Mouse (Mus musculus) heart, adult 2 months (tissue): ENCODE measurements around the gene Trim71. TPM values are rescaled to one million over a fixed set of nuclear protein-coding genes. Genes with fewer than 3 reads are reported as not detected.
"Not testable (repeated sequence)": the region's sequence is repeated elsewhere in the genome, so short reads cannot be mapped to it uniquely, and the experiment has no call there.

Experiments used
- DNase-seq, 2 experiments: peaks; one replicate each; pipeline ENCODE4 v3.0.0; 2021
- H3K27ac ChIP-seq: fragments of 200-600 bp; 2 replicates; pipeline ENCODE4 v1.8.1; 2022
- H3K27me3 ChIP-seq: fragments of 200-500 bp; 2 replicates; pipeline ENCODE4 v1.6.1; 2012; ENCODE audit warnings: mild to moderate bottlenecking, low read length, inconsistent platforms, mixed read lengths; ENCODE audit not compliant: control insufficient read depth, insufficient read depth
- H3K36me3 ChIP-seq: fragments of 200-500 bp; 2 replicates; pipeline ENCODE4 v1.6.1; 2012; ENCODE audit warnings: low read length, inconsistent platforms; ENCODE audit not compliant: control insufficient read depth, insufficient read depth
- H3K4me1 ChIP-seq: fragments of 200-500 bp; 2 replicates; pipeline ENCODE4 v1.6.1; 2011; ENCODE audit warnings: low read length; ENCODE audit not compliant: control insufficient read depth, insufficient read depth
- H3K4me3 ChIP-seq: fragments of 200-600 bp; 2 replicates; pipeline ENCODE4 v1.8.1; 2022
- H3K79me2 ChIP-seq: fragments of 200-500 bp; replicated peaks from 2 replicates; pipeline ENCODE4 v1.6.1; 2012; ENCODE audit warnings: mild to moderate bottlenecking, inconsistent platforms, low read length, moderate library complexity, mixed read lengths; ENCODE audit not compliant: control insufficient read depth, insufficient read depth
- H3K9ac ChIP-seq: fragments of 200-500 bp; 2 replicates; pipeline ENCODE4 v1.6.1; 2012; ENCODE audit warnings: low read depth, mild to moderate bottlenecking, control low read depth, inconsistent platforms, low read length, mixed read lengths
- CTCF ChIP-seq: fragments of 200-600 bp; IDR thresholded peaks from 2 replicates; pipeline ENCODE4 v1.8.1; 2022; ENCODE audit warnings: antibody characterized with exemption, mild to moderate bottlenecking, moderate library complexity
- EP300 ChIP-seq: fragments of 200-500 bp; IDR thresholded peaks from 2 replicates; pipeline ENCODE4 v1.6.1; 2011; ENCODE audit warnings: low read depth, low read length, control low read depth; ENCODE audit not compliant: insufficient read depth
- POLR2A ChIP-seq: fragments of 200-500 bp; IDR thresholded peaks from 2 replicates; pipeline ENCODE4 v1.6.1; 2011; ENCODE audit warnings: mild to moderate bottlenecking, low read depth, low read length, control low read depth; ENCODE audit not compliant: insufficient read depth
- WGBS: fragments of 180-500 bp; shearing (Covaris S2); methylation state at CpG from one replicate; pipeline ENCODE4 v1.1.7; 2018; 5-methylcytosine and 5-hydroxymethylcytosine counted together
- intact Hi-C: fragments of 180-260 bp; cut with DNase I; formaldehyde crosslinking; loops from one replicate; pipeline ENCODE4 v1.15.1; 2025
- polyA plus RNA-seq: library from polyadenylated mRNA; depleted of rRNA; stranded (reverse); fragments of >200 nt; gene quantifications from 2 replicates; pipeline ENCODE4 v1.2.3, GENCODE M21; 2012
- total RNA-seq, 2 experiments: library from RNA; stranded (reverse); gene quantifications; 2 replicates each; pipeline ENCODE4 v1.2.3; 2021

Gene Trim71
- total and polyA plus RNA-seq, 3 experiments = not detected

GRCm38 (mm10) chr9:114525891-114526290 is 38.3 kb downstream of the Trim71 start:
- Histone ChIP-seq H3K36me3 (no peaks in the 10 kb centered on the region), H3K79me2 (no peaks in the 10 kb centered on the region), H3K4me3 (no peak overlapping the region), H3K4me1 (peaks cover 3% of the 10 kb centered on the region; the same call in 1 of the 2 replicates), H3K27me3 (no peaks in the 10 kb centered on the region), H3K27ac (no peak overlapping the region), H3K9ac (no peak overlapping the region)
- intact Hi-C loops = no loop called here
- WGBS = 30% methylated on average over 8 of the region's 8 CpGs
- TF ChIP-seq EP300 (no peak), POLR2A (no peak), CTCF (no peak)
- no peak for DNase-seq

- WGBS = 87% methylated on average over 14 of the region's 15 CpGs
- intact Hi-C loops = no loop called here
Measured at GRCm38 (mm10) chr9:114525073-114525633, 39.0 kb downstream of the Trim71 start.

GRCm38 (mm10) chr9:114522501-114522900 is 41.7 kb downstream of the Trim71 start:
- DNase-seq = no peak
- no peak for TF ChIP-seq POLR2A
- no peak for TF ChIP-seq EP300
- no peak for TF ChIP-seq CTCF
- Histone ChIP-seq H3K9ac (no peak overlapping the region), H3K36me3 (no peaks in the 10 kb centered on the region), H3K27me3 (no peaks in the 10 kb centered on the region), H3K4me3 (no peak overlapping the region), H3K4me1 (peaks cover under 1% of the 10 kb centered on the region; the same call in 1 of the 2 replicates), H3K79me2 (no peaks in the 10 kb centered on the region), H3K27ac (no peak overlapping the region)
- intact Hi-C loops = no loop called here
- 90% methylated on average over 9 of the region's 9 CpGs for WGBS

More at GRCm38 (mm10) chr9:114525073-114525633, 39.0 kb downstream of the Trim71 start:
- H3K27ac ChIP-seq = no peak overlapping the region
- no peaks in the 10 kb centered on the region for H3K27me3 ChIP-seq
- no peaks in the 10 kb centered on the region for H3K36me3 ChIP-seq
- no peaks in the 10 kb centered on the region for H3K79me2 ChIP-seq
- H3K4me3 ChIP-seq = no peak overlapping the region
- no peak for DNase-seq
- TF ChIP-seq POLR2A (no peak), EP300 (no peak), CTCF (no peak)
- peaks cover 3% of the 10 kb centered on the region; the same call in 1 of the 2 replicates for H3K4me1 ChIP-seq
- H3K9ac ChIP-seq = no peak overlapping the region

- TF ChIP-seq CTCF (0 out of 2 replicates have a peak, but pooled peaks have one; percentile 10), POLR2A (no peak)
- H3K4me1 ChIP-seq = no peaks in the 10 kb centered on the region
- no peaks in the 10 kb centered on the region for H3K36me3 ChIP-seq
- no peak overlapping the region for H3K4me3 ChIP-seq
- intact Hi-C loops = no loop called here
- 65% methylated on average over 5 of the region's 5 CpGs for WGBS
- no peaks in the 10 kb centered on the region for H3K27me3 ChIP-seq
- DNase-seq = no peak
- no peak overlapping the region for H3K9ac ChIP-seq
- H3K27ac ChIP-seq = no peak overlapping the region
- no peaks in the 10 kb centered on the region for H3K79me2 ChIP-seq
Measured at GRCm38 (mm10) chr9:114522041-114522440, 42.1 kb downstream of the Trim71 start.

GRCm38 (mm10) chr9:114520529-114520928 is 43.6 kb downstream of the Trim71 start:
- intact Hi-C loops, H3K27ac ChIP-seq, H3K27me3 ChIP-seq, DNase-seq, H3K36me3 ChIP-seq, H3K4me1 ChIP-seq, H3K4me3 ChIP-seq, H3K9ac ChIP-seq, H3K79me2 ChIP-seq: not testable (repeated sequence)
- 65% methylated on average over 4 of the region's 4 CpGs for WGBS

- Histone ChIP-seq H3K27me3 (no peaks in the 10 kb centered on the region), H3K79me2 (no peaks in the 10 kb centered on the region), H3K27ac (no peak overlapping the region), H3K4me3 (no peak overlapping the region), H3K9ac (no peak overlapping the region), H3K36me3 (no peaks in the 10 kb centered on the region), H3K4me1 (peaks cover 1% of the 10 kb centered on the region; the same call in 1 of the 2 replicates)
- TF ChIP-seq POLR2A (no peak), EP300 (no peak), CTCF (no peak)
- WGBS = 65% methylated on average over 9 of the region's 9 CpGs
- no peak for DNase-seq
- intact Hi-C loops = no loop called here
Measured at GRCm38 (mm10) chr9:114518812-114519477, 45.2 kb downstream of the Trim71 start.
